Mouse (Mus musculus) neural tube, embryonic 11.5 days (tissue): ENCODE measurements around the gene Eif3k. TPM values are rescaled to one million over a fixed set of nuclear protein-coding genes. Genes with fewer than 3 reads are reported as not detected.
A peak's percentile ranks its signal among the peaks of the same experiment; 100 is the strongest.

Experiments used
- ATAC-seq: fragments of 200-750 bp; cut with Nextera tagmentation; 2 replicates; pipeline ENCODE4 v1.8.0; 2017; ENCODE audit warnings: moderate number of reproducible peaks, mild to moderate bottlenecking, moderate TSS enrichment, moderate library complexity; ENCODE audit not compliant: insufficient read depth, low FRiP score, low TSS enrichment
- DNase-seq: peaks from one replicate; pipeline ENCODE4 v3.0.0-alpha.2; 2015; ENCODE audit warnings: low spot score
- H3K27ac ChIP-seq: fragments of 300-500 bp; sonication (generic); 2 replicates; pipeline ENCODE4 v1.5.1; 2014; ENCODE audit warnings: low read depth, mild to moderate bottlenecking, low read length
- H3K27me3 ChIP-seq: fragments of 300-500 bp; sonication (generic); 2 replicates; pipeline ENCODE4 v1.6.1; 2014; ENCODE audit warnings: mild to moderate bottlenecking, low read length, mixed read lengths; ENCODE audit not compliant: control insufficient read depth, insufficient read depth
- H3K36me3 ChIP-seq: fragments of 300-500 bp; sonication (generic); 2 replicates; pipeline ENCODE4 v1.6.1; 2014; ENCODE audit warnings: mild to moderate bottlenecking, low read length, moderate library complexity, mixed read lengths; ENCODE audit not compliant: control insufficient read depth, insufficient read depth
- H3K4me1 ChIP-seq: fragments of 300-500 bp; sonication (generic); 2 replicates; pipeline ENCODE4 v1.6.1; 2014; ENCODE audit warnings: low read length, mixed read lengths; ENCODE audit not compliant: control insufficient read depth, insufficient read depth
- H3K4me2 ChIP-seq: fragments of 300-500 bp; sonication (generic); 2 replicates; pipeline ENCODE4 v1.6.1; 2014; ENCODE audit warnings: low read depth, mild to moderate bottlenecking, moderate library complexity
- H3K4me3 ChIP-seq: fragments of 300-500 bp; sonication (generic); 2 replicates; pipeline ENCODE4 v1.5.1; 2014; ENCODE audit warnings: low read depth, low read length
- H3K9ac ChIP-seq: fragments of 300-500 bp; sonication (generic); 2 replicates; pipeline ENCODE4 v1.6.1; 2014; ENCODE audit warnings: mild to moderate bottlenecking, low read length
- H3K9me3 ChIP-seq: fragments of 300-500 bp; sonication (generic); 2 replicates; pipeline ENCODE4 v1.6.1; 2016; ENCODE audit warnings: low read length; ENCODE audit not compliant: control insufficient read depth
- WGBS: fragments of 180-500 bp; shearing (Covaris S2); extraction: QIAGEN DNeasy Blood & Tissue Kit; methylation state at CpG from one replicate; pipeline ENCODE4 v1.1.7; 2014; 5-methylcytosine and 5-hydroxymethylcytosine counted together
- polyA plus RNA-seq: library from polyadenylated mRNA; unstranded; fragments of >200 nt; fragmentation: Nextera tagmentation; extraction: Ambion mirVana; gene quantifications from 2 replicates; pipeline ENCODE4 v1.2.1, GENCODE M21; 2014

Eif3k gene
- polyA plus RNA-seq, 1 experiment from 2014 or later, result 383 TPM

DNA sequence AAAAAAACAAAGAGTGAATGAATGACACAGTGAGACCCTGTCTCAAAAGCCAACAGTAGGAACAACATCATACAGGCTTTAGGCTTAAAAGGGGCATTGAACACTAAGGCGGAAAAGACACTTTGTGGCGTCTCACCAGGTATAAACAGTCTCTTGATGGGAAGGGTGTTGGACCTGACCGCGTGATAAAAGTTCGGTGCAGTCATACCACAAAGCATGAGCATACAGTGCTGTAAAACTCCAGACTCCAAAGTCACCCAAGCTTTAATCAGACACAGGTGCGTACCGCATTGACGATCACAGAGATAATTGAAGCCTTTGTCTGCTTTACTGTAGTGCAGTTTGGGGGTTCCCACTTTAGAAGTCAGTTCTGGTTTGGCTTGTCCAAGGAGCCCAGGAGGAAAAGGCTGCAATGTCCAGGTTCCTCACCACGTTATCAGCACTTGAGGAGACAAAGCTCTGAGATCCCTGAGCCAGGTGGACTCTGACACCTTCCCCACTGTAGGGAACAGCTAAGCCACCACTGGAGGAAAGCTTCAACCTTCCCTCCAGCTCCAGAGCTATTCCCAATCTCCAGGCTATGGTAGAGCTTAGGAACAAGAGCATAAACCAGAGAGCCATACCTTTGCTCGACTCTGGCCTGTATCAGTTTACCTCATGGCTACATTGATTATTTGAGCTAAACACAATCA, 31.2 kb downstream of the Eif3k start:
- Histone ChIP-seq H3K9me3 (no peaks in the 10 kb centered on the region), H3K36me3 (no peaks in the 10 kb centered on the region), H3K27me3 (no peaks in the 10 kb centered on the region), H3K4me1 (peaks cover 24% of the 10 kb centered on the region), H3K27ac (no peak overlapping the region), H3K9ac (no peak overlapping the region), H3K4me2 (no peak overlapping the region), H3K4me3 (no peak overlapping the region)
- no peak for DNase-seq
- no peak for ATAC-seq
- 89% methylated on average over 10 of the region's 10 CpGs for WGBS

DNA sequence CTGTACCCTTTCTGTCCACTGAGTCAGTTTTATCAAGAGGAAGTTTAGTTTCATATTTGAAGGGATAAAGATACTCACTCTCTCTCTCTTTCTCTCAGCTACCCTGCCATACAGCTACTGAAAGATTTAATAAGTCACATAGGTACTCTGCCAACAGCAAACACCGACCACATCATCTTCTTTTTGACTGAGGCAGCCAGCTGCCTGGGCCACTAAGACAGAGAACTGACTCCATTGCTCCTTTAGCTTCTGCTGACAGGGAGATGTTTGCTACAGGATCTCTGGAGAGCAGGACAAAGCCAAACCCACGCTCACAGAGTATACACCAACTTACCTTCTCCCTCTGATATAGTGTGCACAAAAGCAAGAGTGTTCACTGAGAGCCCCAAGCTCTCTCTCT, 32.4 kb downstream of the Eif3k start:
- DNase-seq, result no peak
- peaks cover 24% of the 10 kb centered on the region for H3K4me1 ChIP-seq
- no peak overlapping the region for H3K4me3 ChIP-seq
- no peaks in the 10 kb centered on the region for H3K27me3 ChIP-seq
- 87% methylated on average over 2 of the region's 2 CpGs for WGBS
- H3K27ac ChIP-seq, result no peak overlapping the region
- no peaks in the 10 kb centered on the region for H3K36me3 ChIP-seq
- no peak overlapping the region for H3K9ac ChIP-seq
- no peaks in the 10 kb centered on the region for H3K9me3 ChIP-seq
- no peak overlapping the region for H3K4me2 ChIP-seq
- ATAC-seq, result no peak

GRCm38 (mm10) chr7:28948746-28949145, 32.9 kb downstream of the Eif3k start:
- Histone ChIP-seq H3K9ac (no peak overlapping the region), H3K4me1 (peaks cover 21% of the 10 kb centered on the region), H3K4me3 (no peak overlapping the region), H3K36me3 (no peaks in the 10 kb centered on the region), H3K27me3 (no peaks in the 10 kb centered on the region), H3K27ac (no peak overlapping the region), H3K4me2 (no peak overlapping the region), H3K9me3 (no peaks in the 10 kb centered on the region)
- 93% methylated on average over 7 of the region's 7 CpGs for WGBS
- no peak for DNase-seq
- ATAC-seq, result no peak

DNA sequence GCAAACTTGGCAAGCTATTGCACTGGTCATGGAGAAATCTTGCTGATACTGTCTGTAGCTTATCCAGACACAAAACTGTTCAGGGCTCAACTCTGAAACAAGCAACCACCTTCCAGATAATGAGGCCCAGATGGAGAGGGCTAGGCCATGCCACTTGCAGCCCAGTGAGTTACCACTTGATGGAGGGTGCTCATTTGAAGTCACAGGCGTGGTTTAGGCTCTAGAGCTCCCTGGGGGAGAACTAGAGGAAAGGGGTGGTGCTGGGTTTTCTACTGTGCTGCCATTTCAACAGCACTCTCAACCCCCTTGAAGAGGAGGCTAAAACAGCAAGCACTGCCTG, 35.4 kb downstream of the Eif3k start:
- H3K4me1 ChIP-seq, result peaks cover 6% of the 10 kb centered on the region
- WGBS, result 4% methylated on average over 1 of the region's 1 CpGs
- no peaks in the 10 kb centered on the region for H3K27me3 ChIP-seq
- ATAC-seq (no peak), DNase-seq (peak; percentile 12)
- H3K36me3 ChIP-seq, result no peaks in the 10 kb centered on the region
- no peaks in the 10 kb centered on the region for H3K9me3 ChIP-seq
- H3K4me2 ChIP-seq, result no peak overlapping the region
- H3K27ac ChIP-seq, result peak overlapping the region; percentile 2; the same call in 1 of the 2 replicates
- H3K9ac ChIP-seq, result no peak overlapping the region
- H3K4me3 ChIP-seq, result no peak overlapping the region

- no peak for ATAC-seq
- H3K4me2 ChIP-seq, result no peak overlapping the region
- WGBS, result 28% methylated on average over 10 of the region's 10 CpGs
- H3K4me1 ChIP-seq, result peaks cover 6% of the 10 kb centered on the region
- no peaks in the 10 kb centered on the region for H3K27me3 ChIP-seq
- no peaks in the 10 kb centered on the region for H3K36me3 ChIP-seq
- H3K4me3 ChIP-seq, result no peak overlapping the region
- no peaks in the 10 kb centered on the region for H3K9me3 ChIP-seq
- H3K9ac ChIP-seq, result no peak overlapping the region
- peak; percentile 39 for DNase-seq
- H3K27ac ChIP-seq, result peak overlapping the region; percentile 2; the same call in 1 of the 2 replicates
These were observed 36.0 kb downstream of the Eif3k start for GRCm38 (mm10) chr7:28945416-28946270.

DNA sequence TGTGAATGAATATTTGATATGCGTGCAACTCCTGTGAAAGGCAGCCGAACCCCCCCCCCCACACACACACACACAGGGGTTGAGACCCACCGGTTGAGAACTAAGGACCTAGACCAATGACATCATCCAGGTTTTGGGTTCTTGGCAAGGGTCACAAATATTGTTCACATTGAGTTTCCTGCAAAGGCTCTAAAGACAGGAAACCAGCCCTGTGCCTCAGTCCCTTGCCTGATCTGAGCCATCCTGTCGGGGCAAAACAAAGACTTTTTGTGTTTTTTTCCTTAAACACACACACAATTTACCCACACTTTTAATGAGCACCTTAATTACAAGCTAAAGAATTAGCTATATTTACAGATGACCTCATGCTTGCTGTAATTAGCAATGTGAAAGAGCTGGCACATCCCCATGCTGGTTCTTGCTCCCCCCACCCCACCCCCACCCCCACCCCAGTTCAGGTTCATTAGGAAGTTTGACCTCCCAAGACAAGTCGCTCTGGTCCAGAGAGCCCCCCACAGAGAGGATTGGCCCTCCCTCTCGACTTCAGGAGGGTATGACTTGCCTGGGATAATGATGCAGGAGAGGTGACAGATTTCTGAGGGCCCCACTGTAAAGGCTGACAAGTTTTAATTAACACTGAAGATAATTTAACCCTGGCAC, 36.8 kb downstream of the Eif3k start:
- ATAC-seq, result no peak
- no peak for DNase-seq
- Histone ChIP-seq H3K9ac (no peak overlapping the region), H3K27ac (no peak overlapping the region), H3K4me3 (no peak overlapping the region), H3K36me3 (no peaks in the 10 kb centered on the region), H3K4me1 (peaks cover 6% of the 10 kb centered on the region; the same call in 1 of the 2 replicates), H3K9me3 (no peaks in the 10 kb centered on the region), H3K4me2 (no peak overlapping the region), H3K27me3 (no peaks in the 10 kb centered on the region)
- 45% methylated on average over 6 of the region's 6 CpGs for WGBS

- H3K27me3 ChIP-seq, result no peaks in the 10 kb centered on the region
- H3K9ac ChIP-seq, result no peak overlapping the region
- H3K9me3 ChIP-seq, result no peaks in the 10 kb centered on the region
- DNase-seq (no peak), ATAC-seq (no peak)
- no peak overlapping the region for H3K27ac ChIP-seq
- WGBS, result 74% methylated on average over 5 of the region's 5 CpGs
- H3K4me1 ChIP-seq, result peaks cover 14% of the 10 kb centered on the region; the same call in 1 of the 2 replicates
- no peak overlapping the region for H3K4me2 ChIP-seq
- no peaks in the 10 kb centered on the region for H3K36me3 ChIP-seq
- H3K4me3 ChIP-seq, result no peak overlapping the region
These were observed 38.0 kb downstream of the Eif3k start for GRCm38 (mm10) chr7:28943451-28944180.

DNA sequence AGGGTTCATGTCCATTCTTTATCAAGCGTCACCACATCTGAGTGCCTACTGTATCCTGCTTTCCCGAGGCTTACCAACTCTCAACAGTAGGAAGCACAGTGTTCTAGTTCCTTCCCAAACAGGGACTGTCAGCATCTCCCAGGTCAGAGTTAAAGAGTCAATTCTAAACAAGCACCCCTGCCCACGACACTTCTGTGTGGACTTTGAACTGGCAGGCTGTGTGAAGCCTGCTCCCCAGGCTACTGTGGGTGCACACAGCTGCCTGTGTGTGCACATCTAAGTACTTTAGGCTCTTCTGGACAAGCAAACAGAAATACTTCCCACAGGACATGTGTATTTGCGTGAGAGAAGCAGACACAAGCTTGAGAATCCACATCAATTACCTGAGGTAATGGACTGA, 40.1 kb downstream of the Eif3k start:
- Histone ChIP-seq H3K27me3 (no peaks in the 10 kb centered on the region), H3K4me1 (peaks cover 14% of the 10 kb centered on the region; the same call in 1 of the 2 replicates), H3K9me3 (no peaks in the 10 kb centered on the region), H3K36me3 (no peaks in the 10 kb centered on the region; the same call in 1 of the 2 replicates), H3K9ac (no peak overlapping the region), H3K4me3 (no peak overlapping the region), H3K27ac (no peak overlapping the region), H3K4me2 (no peak overlapping the region)
- DNase-seq, result no peak
- no peak for ATAC-seq
- WGBS, result 70% methylated on average over 4 of the region's 4 CpGs
